Mouse (Mus musculus) kidney, adult 2 months (tissue): ENCODE data around the gene Nbas.

ENCODE experiments used
- CTCF ChIP-seq: fragments of 200-500 bp; conservative IDR thresholded peaks from 2 replicates; pipeline ENCODE4 v1.5.1; 2011; ENCODE audit warnings: low read depth, mild to moderate bottlenecking, control low read depth, low read length, moderate library complexity, mixed read lengths; ENCODE audit not compliant: insufficient read depth, insufficient read length
- POLR2A ChIP-seq: fragments of 200-500 bp; IDR thresholded peaks from one replicate; pipeline ENCODE4 v1.6.1; 2011; ENCODE audit warnings: low read depth, low read length, control low read depth

DNA sequence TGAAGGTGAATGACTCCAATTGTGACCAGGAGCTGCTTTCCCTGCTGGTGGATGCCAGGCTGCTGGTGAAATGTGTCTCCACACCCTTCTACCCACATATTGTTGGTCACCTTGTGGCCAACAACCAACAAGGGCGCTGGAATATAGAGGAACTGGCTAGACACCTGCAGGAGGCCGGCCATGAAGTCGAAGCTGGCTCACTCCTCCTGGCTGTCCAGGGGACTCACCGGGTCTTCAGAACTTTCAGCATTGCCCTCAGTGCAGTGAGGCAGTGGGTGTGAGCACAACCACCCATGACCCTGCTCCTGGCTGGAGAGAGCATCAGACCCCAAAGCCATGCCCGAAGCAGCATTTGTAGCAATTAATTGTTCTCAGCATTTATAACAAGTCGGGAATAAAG, 314.5 kb downstream of the Nbas start:
- no peak for TF ChIP-seq CTCF
- TF ChIP-seq POLR2A: no peak
